Mouse (Mus musculus): ENCODE data around the gene Clec3b. TPM values are rescaled to one million over a fixed set of nuclear protein-coding genes. Genes with fewer than 3 reads are reported as not detected.

The Clec3b gene
- polyA plus RNA-seq, 1 experiment from 2014 or later, result not detected

GRCm38 (mm10) chr9:123158125-123158836 is 7.5 kb downstream of the Clec3b start:
- no peak overlapping the region for H3K4me2 ChIP-seq (ENCODE audit: low read depth, low read length)
- no peaks in the 10 kb centered on the region for H3K36me3 ChIP-seq (replicated peaks; ENCODE audit: control insufficient read depth, insufficient read depth, low read depth, low read length)
- H3K27ac ChIP-seq (replicated peaks; ENCODE audit: low read depth, low read length), result no peak overlapping the region
- no peak overlapping the region for H3K9ac ChIP-seq (replicated peaks; ENCODE audit: low read length)
- 58% methylated on average over 8 of the region's 8 CpGs for WGBS
- no peaks in the 10 kb centered on the region for H3K27me3 ChIP-seq (ENCODE audit: control insufficient read depth, insufficient read depth, low read length)
- DNase-seq (ENCODE audit: low spot score) (peak; percentile 59), ATAC-seq (replicated peaks; ENCODE audit: insufficient number of reproducible peaks, low FRiP score, low TSS enrichment, low read depth) (no peak)
- H3K4me3 ChIP-seq (ENCODE audit: low read depth, low read length), result no peak overlapping the region
- no peaks in the 10 kb centered on the region for H3K4me1 ChIP-seq (ENCODE audit: control insufficient read depth, insufficient read depth, low read length)
- H3K9me3 ChIP-seq (replicated peaks; ENCODE audit: control insufficient read depth, low read length), result no peaks in the 10 kb centered on the region

GRCm38 (mm10) chr9:123159330-123159729 is 8.6 kb downstream of the Clec3b start:
- H3K27me3 ChIP-seq (ENCODE audit: control insufficient read depth, insufficient read depth, low read length), result no peaks in the 10 kb centered on the region
- H3K9ac ChIP-seq (replicated peaks; ENCODE audit: low read length), result no peak overlapping the region
- no peak overlapping the region for H3K27ac ChIP-seq (replicated peaks; ENCODE audit: low read depth, low read length)
- peak; percentile 76 for DNase-seq (ENCODE audit: low spot score)
- ATAC-seq (replicated peaks; ENCODE audit: insufficient number of reproducible peaks, low FRiP score, low TSS enrichment, low read depth), result no peak
- H3K36me3 ChIP-seq (replicated peaks; ENCODE audit: control insufficient read depth, insufficient read depth, low read depth, low read length), result no peaks in the 10 kb centered on the region
- 59% methylated on average over 7 of the region's 7 CpGs for WGBS
- no peak overlapping the region for H3K4me3 ChIP-seq (ENCODE audit: low read depth, low read length)
- no peaks in the 10 kb centered on the region for H3K9me3 ChIP-seq (replicated peaks; ENCODE audit: control insufficient read depth, low read length)
- H3K4me2 ChIP-seq (ENCODE audit: low read depth, low read length), result no peak overlapping the region
- H3K4me1 ChIP-seq (ENCODE audit: control insufficient read depth, insufficient read depth, low read length), result no peaks in the 10 kb centered on the region

DNA sequence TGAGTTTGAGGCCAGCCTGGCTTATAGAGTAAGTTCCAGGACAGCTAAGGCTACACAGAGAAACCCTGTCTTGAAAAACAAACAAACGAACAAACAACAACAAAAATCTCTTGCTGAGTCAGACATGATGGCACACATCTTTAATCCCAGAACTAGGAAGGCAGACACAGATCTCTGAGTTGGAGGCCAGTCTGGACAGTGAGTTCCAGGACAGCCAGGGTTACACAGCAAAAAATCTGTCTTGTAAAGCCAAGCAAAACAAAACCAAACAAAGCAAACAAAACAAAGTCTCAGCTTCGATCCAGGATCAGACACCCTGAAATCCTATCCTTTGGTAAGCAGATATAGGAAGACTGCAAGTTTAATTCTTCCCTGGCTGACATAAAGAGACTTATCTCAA is 11.0 kb downstream of the Clec3b start:
- Histone ChIP-seq H3K4me1 (ENCODE audit: control insufficient read depth, insufficient read depth, low read length) (no peaks in the 10 kb centered on the region), H3K4me3 (ENCODE audit: low read depth, low read length) (no peak overlapping the region), H3K9me3 (replicated peaks; ENCODE audit: control insufficient read depth, low read length) (no peaks in the 10 kb centered on the region), H3K36me3 (replicated peaks; ENCODE audit: control insufficient read depth, insufficient read depth, low read depth, low read length) (no peaks in the 10 kb centered on the region), H3K27me3 (ENCODE audit: control insufficient read depth, insufficient read depth, low read length) (no peaks in the 10 kb centered on the region), H3K9ac (replicated peaks; ENCODE audit: low read length) (no peak overlapping the region), H3K4me2 (ENCODE audit: low read depth, low read length) (no peak overlapping the region), H3K27ac (replicated peaks; ENCODE audit: low read depth, low read length) (no peak overlapping the region)
- ATAC-seq (replicated peaks; ENCODE audit: insufficient number of reproducible peaks, low FRiP score, low TSS enrichment, low read depth) (no peak), DNase-seq (ENCODE audit: low spot score) (no peak)
- WGBS, result 50% methylated on average over 2 of the region's 2 CpGs

- peak; percentile 34; the same call in 1 of the 2 replicates for ATAC-seq (replicated peaks; ENCODE audit: insufficient number of reproducible peaks, low FRiP score, low TSS enrichment, low read depth)
- Histone ChIP-seq H3K4me3 (ENCODE audit: low read depth, low read length) (no peak overlapping the region), H3K9me3 (replicated peaks; ENCODE audit: control insufficient read depth, low read length) (no peaks in the 10 kb centered on the region), H3K27me3 (ENCODE audit: control insufficient read depth, insufficient read depth, low read length) (no peaks in the 10 kb centered on the region), H3K4me2 (ENCODE audit: low read depth, low read length) (no peak overlapping the region), H3K4me1 (ENCODE audit: control insufficient read depth, insufficient read depth, low read length) (no peaks in the 10 kb centered on the region), H3K27ac (replicated peaks; ENCODE audit: low read depth, low read length) (no peak overlapping the region), H3K9ac (replicated peaks; ENCODE audit: low read length) (no peak overlapping the region), H3K36me3 (replicated peaks; ENCODE audit: control insufficient read depth, insufficient read depth, low read depth, low read length) (no peaks in the 10 kb centered on the region)
- no peak for DNase-seq (ENCODE audit: low spot score)
- WGBS, result 81% methylated on average over 4 of the region's 4 CpGs
These were observed 12.4 kb downstream of the Clec3b start for GRCm38 (mm10) chr9:123162985-123163694.

GRCm38 (mm10) chr9:123165781-123166443 is 15.2 kb downstream of the Clec3b start:
- Histone ChIP-seq H3K27me3 (ENCODE audit: control insufficient read depth, insufficient read depth, low read length) (no peaks in the 10 kb centered on the region), H3K4me1 (ENCODE audit: control insufficient read depth, insufficient read depth, low read length) (no peaks in the 10 kb centered on the region), H3K36me3 (replicated peaks; ENCODE audit: control insufficient read depth, insufficient read depth, low read depth, low read length) (no peaks in the 10 kb centered on the region), H3K27ac (replicated peaks; ENCODE audit: low read depth, low read length) (no peak overlapping the region), H3K9me3 (replicated peaks; ENCODE audit: control insufficient read depth, low read length) (no peaks in the 10 kb centered on the region), H3K4me2 (ENCODE audit: low read depth, low read length) (no peak overlapping the region), H3K4me3 (ENCODE audit: low read depth, low read length) (no peak overlapping the region), H3K9ac (replicated peaks; ENCODE audit: low read length) (no peak overlapping the region)
- WGBS, result 84% methylated on average over 3 of the region's 3 CpGs
- ATAC-seq (replicated peaks; ENCODE audit: insufficient number of reproducible peaks, low FRiP score, low TSS enrichment, low read depth) (no peak), DNase-seq (ENCODE audit: low spot score) (peak; percentile 13)

DNA sequence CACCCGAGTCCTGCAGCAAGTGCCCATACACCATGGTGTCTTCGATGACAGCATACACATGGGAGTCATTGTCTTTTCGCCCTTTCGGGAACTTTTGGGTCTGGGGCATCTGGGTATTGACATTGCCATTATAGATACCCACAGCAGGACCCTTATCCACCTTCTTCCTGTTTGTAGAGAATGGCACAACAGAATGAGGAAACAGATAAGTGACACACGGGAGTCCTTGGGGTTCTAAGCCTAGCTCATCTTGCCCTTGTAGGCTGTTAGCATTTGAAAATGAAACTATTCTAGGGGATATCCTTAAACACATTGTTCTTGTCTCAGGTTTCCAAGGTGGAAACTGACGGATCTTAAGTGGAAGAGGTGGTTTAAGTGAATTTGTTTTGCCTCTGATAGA is 23.0 kb downstream of the Clec3b start:
- Histone ChIP-seq H3K9me3 (replicated peaks; ENCODE audit: control insufficient read depth, low read length) (no peaks in the 10 kb centered on the region), H3K4me1 (ENCODE audit: control insufficient read depth, insufficient read depth, low read length) (no peaks in the 10 kb centered on the region), H3K36me3 (replicated peaks; ENCODE audit: control insufficient read depth, insufficient read depth, low read depth, low read length) (no peaks in the 10 kb centered on the region), H3K9ac (replicated peaks; ENCODE audit: low read length) (no peak overlapping the region), H3K4me2 (ENCODE audit: low read depth, low read length) (no peak overlapping the region), H3K4me3 (ENCODE audit: low read depth, low read length) (no peak overlapping the region), H3K27me3 (ENCODE audit: control insufficient read depth, insufficient read depth, low read length) (no peaks in the 10 kb centered on the region), H3K27ac (replicated peaks; ENCODE audit: low read depth, low read length) (no peak overlapping the region)
- no peak for ATAC-seq (replicated peaks; ENCODE audit: insufficient number of reproducible peaks, low FRiP score, low TSS enrichment, low read depth)
- no peak for DNase-seq (ENCODE audit: low spot score)
- 84% methylated on average over 6 of the region's 6 CpGs for WGBS

DNA sequence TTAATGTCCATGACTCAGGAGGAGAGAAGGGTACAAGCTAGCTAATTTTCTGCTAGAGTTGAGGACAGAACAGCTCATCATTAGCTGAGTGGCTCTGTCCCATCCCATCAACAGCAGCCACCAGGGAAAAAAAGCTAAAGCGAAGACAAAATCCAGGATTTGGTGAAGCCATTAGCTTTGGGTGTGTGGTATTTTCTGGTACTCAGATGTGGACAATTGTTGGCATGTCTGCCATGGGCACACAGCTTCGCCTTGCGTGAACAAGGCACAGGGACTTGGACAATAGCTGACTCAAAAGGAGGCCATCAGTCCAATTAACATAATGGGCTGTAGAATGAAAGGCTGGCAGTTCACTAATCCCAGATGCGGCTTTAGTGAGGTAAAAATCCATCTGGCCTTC is 23.6 kb downstream of the Clec3b start:
- DNase-seq (ENCODE audit: low spot score) (no peak), ATAC-seq (replicated peaks; ENCODE audit: insufficient number of reproducible peaks, low FRiP score, low TSS enrichment, low read depth) (no peak)
- no peaks in the 10 kb centered on the region for H3K27me3 ChIP-seq (ENCODE audit: control insufficient read depth, insufficient read depth, low read length)
- 64% methylated on average over 4 of the region's 4 CpGs for WGBS
- no peak overlapping the region for H3K27ac ChIP-seq (replicated peaks; ENCODE audit: low read depth, low read length)
- H3K4me2 ChIP-seq (ENCODE audit: low read depth, low read length), result no peak overlapping the region
- no peak overlapping the region for H3K9ac ChIP-seq (replicated peaks; ENCODE audit: low read length)
- H3K9me3 ChIP-seq (replicated peaks; ENCODE audit: control insufficient read depth, low read length), result no peaks in the 10 kb centered on the region
- no peaks in the 10 kb centered on the region for H3K36me3 ChIP-seq (replicated peaks; ENCODE audit: control insufficient read depth, insufficient read depth, low read depth, low read length)
- no peak overlapping the region for H3K4me3 ChIP-seq (ENCODE audit: low read depth, low read length)
- H3K4me1 ChIP-seq (ENCODE audit: control insufficient read depth, insufficient read depth, low read length), result no peaks in the 10 kb centered on the region

All from embryonic facial prominence, embryonic 11.5 days (tissue).